Mouse (Mus musculus): ENCODE measurements around the gene Wwc1. TPM values are rescaled to one million over a fixed set of nuclear protein-coding genes. Genes with fewer than 3 reads are reported as not detected.

Gene Wwc1
- 5.0 and 9.5 TPM in 2 replicates for polyA plus RNA-seq (2014; fragmentation: Nextera tagmentation; extraction: Ambion mirVana)

GRCm38 (mm10) chr11:35980411-35980917 lies at the start of gene Wwc1:
Wwc1 (minus strand) TSS chr11:35980527.
- H3K9me3 ChIP-seq (ENCODE audit: control insufficient read depth, low read length): no peaks in the 10 kb centered on the region
- H3K9ac ChIP-seq (ENCODE audit: low read depth, low read length): peak within 1 kb of the TSS; percentile 78
- H3K4me2 ChIP-seq (replicated peaks; ENCODE audit: low read depth, low read length): peak within 1 kb of the TSS; percentile 90
- H3K27ac ChIP-seq (ENCODE audit: low read depth, low read length): peak within 1 kb of the TSS; percentile 43
- H3K4me3 ChIP-seq (ENCODE audit: low read length): peak within 1 kb of the TSS; percentile 70
- peaks cover 18% of the 10 kb centered on the region for H3K4me1 ChIP-seq (ENCODE audit: control insufficient read depth, insufficient read depth, low read length)
- H3K36me3 ChIP-seq (ENCODE audit: control insufficient read depth, insufficient read depth, low read length): no peaks in the 10 kb centered on the region
- H3K27me3 ChIP-seq (ENCODE audit: control insufficient read depth, insufficient read depth, low read length): peaks cover 4% of the 10 kb centered on the region
- under 1% methylated on average over 38 of the region's 47 CpGs for WGBS
- ATAC-seq (ENCODE audit: low FRiP score, low TSS enrichment): peak; percentile 78

- Histone ChIP-seq H3K9ac (ENCODE audit: low read depth, low read length) (no peak overlapping the region), H3K4me2 (replicated peaks; ENCODE audit: low read depth, low read length) (no peak overlapping the region), H3K4me3 (ENCODE audit: low read length) (no peak overlapping the region), H3K36me3 (ENCODE audit: control insufficient read depth, insufficient read depth, low read length) (no peaks in the 10 kb centered on the region), H3K27ac (ENCODE audit: low read depth, low read length) (no peak overlapping the region), H3K9me3 (ENCODE audit: control insufficient read depth, low read length) (no peaks in the 10 kb centered on the region), H3K27me3 (ENCODE audit: control insufficient read depth, insufficient read depth, low read length) (peaks cover 4% of the 10 kb centered on the region; the same call in 1 of the 2 replicates), H3K4me1 (ENCODE audit: control insufficient read depth, insufficient read depth, low read length) (no peaks in the 10 kb centered on the region)
- WGBS: 67% methylated on average over 3 of the region's 3 CpGs
- ATAC-seq (ENCODE audit: low FRiP score, low TSS enrichment): no peak
These were observed 39.7 kb upstream of the Wwc1 start for GRCm38 (mm10) chr11:36020009-36020408.

- ATAC-seq (ENCODE audit: low FRiP score, low TSS enrichment): no peak
- Histone ChIP-seq H3K4me1 (ENCODE audit: control insufficient read depth, insufficient read depth, low read length) (no peaks in the 10 kb centered on the region), H3K27me3 (ENCODE audit: control insufficient read depth, insufficient read depth, low read length) (peaks cover 4% of the 10 kb centered on the region; the same call in 1 of the 2 replicates), H3K4me2 (replicated peaks; ENCODE audit: low read depth, low read length) (no peak overlapping the region), H3K27ac (ENCODE audit: low read depth, low read length) (no peak overlapping the region), H3K9ac (ENCODE audit: low read depth, low read length) (no peak overlapping the region), H3K9me3 (ENCODE audit: control insufficient read depth, low read length) (no peaks in the 10 kb centered on the region), H3K4me3 (ENCODE audit: low read length) (no peak overlapping the region), H3K36me3 (ENCODE audit: control insufficient read depth, insufficient read depth, low read length) (no peaks in the 10 kb centered on the region)
- WGBS: 73% methylated on average over 4 of the region's 4 CpGs
These were observed 32.9 kb upstream of the Wwc1 start for GRCm38 (mm10) chr11:36013179-36013578.

DNA sequence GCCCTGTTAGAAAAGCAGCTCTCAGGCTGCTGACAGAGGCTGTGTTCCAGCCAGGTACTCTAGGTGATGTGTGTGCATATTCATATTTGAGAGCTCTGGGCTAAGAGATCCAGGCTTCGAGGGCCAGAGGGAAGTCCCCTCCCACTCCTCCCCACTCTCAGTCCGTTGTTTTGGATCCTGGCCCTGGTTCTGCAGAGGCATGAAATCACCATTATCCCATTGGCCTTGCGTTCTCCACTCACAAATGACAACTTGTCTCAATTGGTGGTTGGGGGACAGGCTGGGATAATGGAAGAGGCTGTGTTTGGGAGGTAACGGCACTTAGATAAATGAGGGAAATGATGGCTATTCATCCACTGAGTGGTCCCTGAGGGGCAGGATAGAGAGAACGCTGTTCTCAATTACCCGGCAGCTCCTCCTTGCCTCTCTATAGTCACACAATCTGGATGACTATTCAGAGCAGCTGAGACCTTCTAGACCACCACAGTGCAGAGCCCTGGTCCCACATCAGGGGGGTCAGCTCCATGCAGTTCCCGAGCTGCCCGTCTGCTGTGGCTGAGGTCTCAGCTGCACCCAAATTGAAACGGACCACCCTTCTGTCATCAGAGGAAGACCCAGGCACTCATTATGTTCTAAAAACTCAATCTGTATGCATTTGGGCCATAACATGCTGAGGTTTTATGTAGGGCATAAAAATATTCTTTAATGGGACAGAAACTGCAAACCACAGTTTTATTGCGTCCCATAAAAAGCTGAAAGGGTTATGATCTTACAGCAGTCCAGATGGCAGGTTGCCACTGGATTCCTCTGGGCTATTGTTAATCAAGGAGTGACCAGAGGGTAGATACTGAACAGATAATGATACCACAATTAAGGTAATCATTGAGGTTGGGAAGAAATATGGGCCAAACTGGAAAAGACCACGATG lies 29.2 kb upstream of the Wwc1 start:
- H3K36me3 ChIP-seq (ENCODE audit: control insufficient read depth, insufficient read depth, low read length): no peaks in the 10 kb centered on the region
- ATAC-seq (ENCODE audit: low FRiP score, low TSS enrichment): 0 out of 2 replicates have a peak, but pooled peaks have one; percentile 20
- H3K4me2 ChIP-seq (replicated peaks; ENCODE audit: low read depth, low read length): no peak overlapping the region
- H3K27ac ChIP-seq (ENCODE audit: low read depth, low read length): no peak overlapping the region
- H3K9me3 ChIP-seq (ENCODE audit: control insufficient read depth, low read length): no peaks in the 10 kb centered on the region
- no peak overlapping the region for H3K4me3 ChIP-seq (ENCODE audit: low read length)
- H3K27me3 ChIP-seq (ENCODE audit: control insufficient read depth, insufficient read depth, low read length): no peaks in the 10 kb centered on the region
- no peak overlapping the region for H3K9ac ChIP-seq (ENCODE audit: low read depth, low read length)
- H3K4me1 ChIP-seq (ENCODE audit: control insufficient read depth, insufficient read depth, low read length): no peaks in the 10 kb centered on the region
- 37% methylated on average over 11 of the region's 11 CpGs for WGBS

GRCm38 (mm10) chr11:36002900-36003299 lies 22.6 kb upstream of the Wwc1 start:
- Histone ChIP-seq H3K9ac (ENCODE audit: low read depth, low read length) (no peak overlapping the region), H3K36me3 (ENCODE audit: control insufficient read depth, insufficient read depth, low read length) (no peaks in the 10 kb centered on the region), H3K27ac (ENCODE audit: low read depth, low read length) (no peak overlapping the region), H3K9me3 (ENCODE audit: control insufficient read depth, low read length) (no peaks in the 10 kb centered on the region), H3K4me1 (ENCODE audit: control insufficient read depth, insufficient read depth, low read length) (no peaks in the 10 kb centered on the region), H3K27me3 (ENCODE audit: control insufficient read depth, insufficient read depth, low read length) (peaks cover 7% of the 10 kb centered on the region), H3K4me3 (ENCODE audit: low read length) (no peak overlapping the region), H3K4me2 (replicated peaks; ENCODE audit: low read depth, low read length) (no peak overlapping the region)
- WGBS: 45% methylated on average over 4 of the region's 4 CpGs
- ATAC-seq (ENCODE audit: low FRiP score, low TSS enrichment): no peak

- no peaks in the 10 kb centered on the region for H3K9me3 ChIP-seq (ENCODE audit: control insufficient read depth, low read length)
- ATAC-seq (ENCODE audit: low FRiP score, low TSS enrichment): peak; percentile 88
- H3K27me3 ChIP-seq (ENCODE audit: control insufficient read depth, insufficient read depth, low read length): peaks cover 7% of the 10 kb centered on the region
- peak overlapping the region; percentile 50 for H3K4me2 ChIP-seq (replicated peaks; ENCODE audit: low read depth, low read length)
- H3K9ac ChIP-seq (ENCODE audit: low read depth, low read length): peak overlapping the region; percentile 28; the same call in 1 of the 2 replicates
- no peaks in the 10 kb centered on the region for H3K4me1 ChIP-seq (ENCODE audit: control insufficient read depth, insufficient read depth, low read length)
- H3K27ac ChIP-seq (ENCODE audit: low read depth, low read length): no peak overlapping the region
- peak overlapping the region; percentile 21 for H3K4me3 ChIP-seq (ENCODE audit: low read length)
- H3K36me3 ChIP-seq (ENCODE audit: control insufficient read depth, insufficient read depth, low read length): no peaks in the 10 kb centered on the region
- WGBS: 6% methylated on average over 28 of the region's 28 CpGs
These were observed 21.1 kb upstream of the Wwc1 start for GRCm38 (mm10) chr11:36001282-36001970.

DNA sequence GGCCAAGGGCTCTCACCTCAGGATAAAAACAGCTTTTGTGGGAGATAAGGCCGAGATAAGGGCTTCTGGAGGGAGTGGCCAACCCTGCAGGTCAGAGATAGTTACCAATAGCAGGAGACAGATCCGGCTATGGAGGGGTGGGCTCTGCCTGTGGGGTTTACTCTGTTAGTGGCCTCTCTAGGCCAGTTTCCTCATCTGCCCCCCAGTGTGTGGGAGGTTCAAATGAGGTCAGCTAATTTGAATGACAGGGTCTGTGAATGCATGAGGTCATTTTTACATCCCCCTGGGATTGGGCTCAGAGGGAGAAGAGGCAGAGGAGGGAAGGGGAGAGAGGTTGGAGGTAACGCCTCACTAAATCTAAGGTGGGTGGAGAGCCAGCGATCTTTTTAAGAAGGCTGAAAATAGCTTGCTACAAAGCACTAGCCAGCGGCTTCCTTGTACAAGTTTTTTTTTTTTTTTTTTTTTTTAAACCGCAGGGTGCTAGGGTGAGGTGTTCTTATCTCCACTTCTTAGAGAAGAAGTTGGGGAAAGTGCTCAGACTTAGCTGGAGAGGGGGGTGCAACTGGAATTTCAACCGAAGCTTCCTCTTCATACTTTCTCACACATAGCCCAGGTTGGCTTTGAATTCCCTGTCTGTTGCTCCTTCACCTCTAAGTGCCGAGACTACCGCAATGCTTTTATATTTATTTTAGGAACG lies 20.4 kb upstream of the Wwc1 start:
- H3K4me1 ChIP-seq (ENCODE audit: control insufficient read depth, insufficient read depth, low read length): no peaks in the 10 kb centered on the region
- H3K27me3 ChIP-seq (ENCODE audit: control insufficient read depth, insufficient read depth, low read length): peaks cover 7% of the 10 kb centered on the region
- peak overlapping the region; percentile 28; the same call in 1 of the 2 replicates for H3K9ac ChIP-seq (ENCODE audit: low read depth, low read length)
- no peak overlapping the region for H3K27ac ChIP-seq (ENCODE audit: low read depth, low read length)
- H3K4me3 ChIP-seq (ENCODE audit: low read length): peak overlapping the region; percentile 21
- H3K36me3 ChIP-seq (ENCODE audit: control insufficient read depth, insufficient read depth, low read length): no peaks in the 10 kb centered on the region
- no peaks in the 10 kb centered on the region for H3K9me3 ChIP-seq (ENCODE audit: control insufficient read depth, low read length)
- H3K4me2 ChIP-seq (replicated peaks; ENCODE audit: low read depth, low read length): peak overlapping the region; percentile 50
- ATAC-seq (ENCODE audit: low FRiP score, low TSS enrichment): peak; percentile 47
- WGBS: 5% methylated on average over 10 of the region's 10 CpGs

DNA sequence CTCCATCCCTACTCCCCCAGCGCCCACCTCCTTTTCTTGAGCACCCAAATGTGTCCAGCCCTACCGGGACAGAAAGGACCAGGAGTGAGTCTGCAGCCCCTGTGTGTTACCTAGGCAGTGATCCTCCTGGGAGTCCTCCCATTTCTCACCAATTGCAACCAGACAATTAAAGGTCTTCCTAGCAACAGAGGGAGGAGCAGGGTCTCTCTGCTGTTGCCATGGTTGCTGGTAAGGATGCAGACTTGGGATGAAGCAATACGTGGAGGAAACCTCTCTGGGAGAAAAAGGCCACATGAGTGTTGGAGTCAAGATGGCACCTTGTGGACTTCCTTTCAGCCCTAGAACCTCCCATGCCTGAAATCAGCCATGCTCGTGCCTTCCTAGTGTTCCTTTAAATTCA lies 19.7 kb upstream of the Wwc1 start:
- Histone ChIP-seq H3K9me3 (ENCODE audit: control insufficient read depth, low read length) (no peaks in the 10 kb centered on the region), H3K9ac (ENCODE audit: low read depth, low read length) (no peak overlapping the region), H3K4me3 (ENCODE audit: low read length) (no peak overlapping the region), H3K4me2 (replicated peaks; ENCODE audit: low read depth, low read length) (no peak overlapping the region), H3K36me3 (ENCODE audit: control insufficient read depth, insufficient read depth, low read length) (no peaks in the 10 kb centered on the region), H3K4me1 (ENCODE audit: control insufficient read depth, insufficient read depth, low read length) (no peaks in the 10 kb centered on the region), H3K27me3 (ENCODE audit: control insufficient read depth, insufficient read depth, low read length) (peaks cover 7% of the 10 kb centered on the region), H3K27ac (ENCODE audit: low read depth, low read length) (no peak overlapping the region)
- ATAC-seq (ENCODE audit: low FRiP score, low TSS enrichment): no peak
- 17% methylated on average over 4 of the region's 4 CpGs for WGBS

Data from kidney, embryonic 14.5 days (tissue).